Mouse (Mus musculus) limb, embryonic 14.5 days (tissue): ENCODE data around the gene Il25. TPM values are rescaled to one million over a fixed set of nuclear protein-coding genes. Genes with fewer than 3 reads are reported as not detected.

Experiments
- ATAC-seq: fragments of 200-750 bp; cut with Nextera tagmentation; 2 replicates; pipeline ENCODE4 v1.8.0; 2017; ENCODE audit warnings: low read depth, moderate number of reproducible peaks, moderate TSS enrichment; ENCODE audit not compliant: low FRiP score
- DNase-seq: peaks from one replicate; pipeline ENCODE4 v3.0.0-alpha.2; 2015; ENCODE audit warnings: low spot score
- H3K27ac ChIP-seq: fragments of 300-500 bp; sonication (generic); replicated peaks from 2 replicates; pipeline ENCODE4 v1.5.1; 2014; ENCODE audit warnings: low read depth, mild to moderate bottlenecking, low read length, moderate library complexity, mixed read lengths
- H3K27me3 ChIP-seq: fragments of 300-500 bp; sonication (generic); 2 replicates; pipeline ENCODE4 v1.6.1; 2014; ENCODE audit warnings: low read length, mixed read lengths; ENCODE audit not compliant: control insufficient read depth, insufficient read depth
- H3K36me3 ChIP-seq: fragments of 300-500 bp; sonication (generic); 2 replicates; pipeline ENCODE4 v1.6.1; 2014; ENCODE audit warnings: mild to moderate bottlenecking, low read length, moderate library complexity, mixed read lengths; ENCODE audit not compliant: control insufficient read depth, insufficient read depth
- H3K4me1 ChIP-seq: fragments of 300-500 bp; sonication (generic); 2 replicates; pipeline ENCODE4 v1.6.1; 2014; ENCODE audit warnings: antibody characterized with exemption, low read length, mixed read lengths; ENCODE audit not compliant: control insufficient read depth, insufficient read depth
- H3K4me2 ChIP-seq: fragments of 300-500 bp; sonication (generic); replicated peaks from 2 replicates; pipeline ENCODE4 v1.6.1; 2014; ENCODE audit warnings: low read depth, mild to moderate bottlenecking, low read length, moderate library complexity; ENCODE audit not compliant: severe bottlenecking
- H3K4me3 ChIP-seq: fragments of 300-500 bp; sonication (generic); replicated peaks from 2 replicates; pipeline ENCODE4 v1.5.1; 2014; ENCODE audit warnings: low read length
- H3K9ac ChIP-seq: fragments of 300-500 bp; sonication (generic); 2 replicates; pipeline ENCODE4 v1.6.1; 2014; ENCODE audit warnings: mild to moderate bottlenecking, low read depth, low read length, moderate library complexity; ENCODE audit not compliant: severe bottlenecking
- H3K9me3 ChIP-seq: fragments of 300-500 bp; sonication (generic); 2 replicates; pipeline ENCODE4 v1.6.1; 2016; ENCODE audit warnings: low read length; ENCODE audit not compliant: control insufficient read depth
- POLR2A ChIP-seq: fragments of 200-500 bp; IDR thresholded peaks from 2 replicates; pipeline ENCODE4 v1.8.0; 2012; ENCODE audit warnings: inconsistent platforms, mild to moderate bottlenecking, moderate library complexity, borderline replicate concordance; ENCODE audit not compliant: insufficient read depth, insufficient read length; ENCODE audit errors: extremely low read depth
- WGBS: fragments of 180-500 bp; shearing (Covaris S2); extraction: QIAGEN DNeasy Blood & Tissue Kit; methylation state at CpG from one replicate; pipeline ENCODE4 v1.1.7; 2014; 5-methylcytosine and 5-hydroxymethylcytosine counted together
- polyA plus RNA-seq, 2 experiments: library from polyadenylated mRNA; depleted of rRNA in 1 of 2; stranded (reverse) in 1 of 2; unstranded in 1 of 2; fragments of >200 nt; fragmentation: Nextera tagmentation in 1 of 2; extraction: Ambion mirVana in 1 of 2; gene quantifications; 2 replicates each; pipeline versions ENCODE4 v1.2.1 to v1.2.3; 2012 to 2014

Gene Il25
- polyA plus RNA-seq, 2 experiments, result 0.31 TPM; not detected in 1

- Histone ChIP-seq H3K27me3 (no peaks in the 10 kb centered on the region), H3K9me3 (no peaks in the 10 kb centered on the region), H3K4me2 (no peak overlapping the region), H3K9ac (no peak overlapping the region), H3K4me3 (no peak overlapping the region), H3K4me1 (peaks cover 13% of the 10 kb centered on the region), H3K36me3 (peaks cover 65% of the 10 kb centered on the region), H3K27ac (no peak overlapping the region)
- ATAC-seq, result no peak
- WGBS, result 81% methylated on average over 7 of the region's 7 CpGs
- no peak for TF ChIP-seq POLR2A
- no peak for DNase-seq
These were observed 23.8 kb upstream of the Il25 start for GRCm38 (mm10) chr14:54908682-54909081.

- DNase-seq (no peak), ATAC-seq (peak; percentile 51)
- 3% methylated on average over 36 of the region's 69 CpGs for WGBS
- TF ChIP-seq POLR2A, result no peak
- Histone ChIP-seq H3K9ac (peak overlapping the region; percentile 95), H3K4me2 (peak overlapping the region; percentile 83), H3K4me1 (peaks cover 15% of the 10 kb centered on the region), H3K9me3 (no peaks in the 10 kb centered on the region), H3K4me3 (peak overlapping the region; percentile 93), H3K27ac (peak overlapping the region; percentile 90), H3K27me3 (no peaks in the 10 kb centered on the region), H3K36me3 (peaks cover 61% of the 10 kb centered on the region)
These were observed 20.2 kb upstream of the Il25 start for GRCm38 (mm10) chr14:54912109-54912850.

GRCm38 (mm10) chr14:54912886-54913285 lies 19.6 kb upstream of the Il25 start, which contains the start of gene Slc22a17:
TSS of gene Slc22a17 (minus strand) at chr14:54913132.
- Histone ChIP-seq H3K9me3 (no peaks in the 10 kb centered on the region), H3K4me1 (peaks cover 15% of the 10 kb centered on the region), H3K27me3 (no peaks in the 10 kb centered on the region), H3K36me3 (peaks cover 61% of the 10 kb centered on the region), H3K4me2 (peak within 1 kb of the TSS; percentile 83), H3K4me3 (peak within 1 kb of the TSS; percentile 93), H3K9ac (peak within 1 kb of the TSS; percentile 95), H3K27ac (peak within 1 kb of the TSS; percentile 90)
- peak; percentile 93 for ATAC-seq
- peak; percentile 98 for TF ChIP-seq POLR2A
- WGBS, result under 1% methylated on average over 15 of the region's 28 CpGs
- peak; percentile 86 for DNase-seq

GRCm38 (mm10) chr14:54913343-54913742 lies 19.2 kb upstream of the Il25 start:
- TF ChIP-seq POLR2A, result no peak
- Histone ChIP-seq H3K4me2 (peak overlapping the region; percentile 83), H3K4me3 (peak overlapping the region; percentile 93), H3K27ac (peak overlapping the region; percentile 71), H3K9ac (peak overlapping the region; percentile 95), H3K36me3 (peaks cover 61% of the 10 kb centered on the region), H3K27me3 (no peaks in the 10 kb centered on the region), H3K4me1 (peaks cover 15% of the 10 kb centered on the region), H3K9me3 (no peaks in the 10 kb centered on the region)
- WGBS, result 19% methylated on average over 10 of the region's 10 CpGs
- DNase-seq (no peak), ATAC-seq (peak; percentile 12)

- DNase-seq (no peak), ATAC-seq (no peak)
- no peak for TF ChIP-seq POLR2A
- Histone ChIP-seq H3K4me1 (peaks cover 12% of the 10 kb centered on the region), H3K9ac (no peak overlapping the region), H3K27me3 (no peaks in the 10 kb centered on the region), H3K9me3 (peaks cover 6% of the 10 kb centered on the region), H3K36me3 (peaks cover 71% of the 10 kb centered on the region), H3K4me2 (no peak overlapping the region), H3K4me3 (no peak overlapping the region), H3K27ac (no peak overlapping the region)
- 89% methylated on average over 16 of the region's 16 CpGs for WGBS
These were observed 12.3 kb upstream of the Il25 start for GRCm38 (mm10) chr14:54920076-54920685.
